Mouse (Mus musculus): Measurements from ENCODE around the gene Gm10722. TPM values are rescaled to one million over a fixed set of nuclear protein-coding genes. Genes with fewer than 3 reads are reported as not detected.
"Not testable (repeated sequence)": the region's sequence is repeated elsewhere in the genome, so short reads cannot be mapped to it uniquely, and the experiment has no call there.

Gm10722 gene
- polyA plus RNA-seq, 1 experiment from 2014 or later, result not detected

GRCm38 (mm10) chr9:3036577-3036976, 35.9 kb downstream of the Gm10722 start, which contains the start of gene Gm10715:
Gene Gm10715 (plus strand): TSS chr9:3036877.
- H3K27ac ChIP-seq (ENCODE audit: low read depth, low read length); H3K4me2 ChIP-seq (replicated peaks; ENCODE audit: low read depth); H3K9me3 ChIP-seq (ENCODE audit: control insufficient read depth); H3K36me3 ChIP-seq (ENCODE audit: control insufficient read depth, insufficient read depth); H3K4me1 ChIP-seq (replicated peaks; ENCODE audit: control insufficient read depth, insufficient read depth, low read length); H3K4me3 ChIP-seq (ENCODE audit: low read depth, low read length); H3K9ac ChIP-seq (ENCODE audit: low read depth, low read length); ATAC-seq; H3K27me3 ChIP-seq (replicated peaks; ENCODE audit: control insufficient read depth, insufficient read depth, low read length): not testable (repeated sequence)
- 68% methylated on average over 6 of the region's 8 CpGs for WGBS

- H3K27ac ChIP-seq (ENCODE audit: low read depth, low read length); H3K4me1 ChIP-seq (replicated peaks; ENCODE audit: control insufficient read depth, insufficient read depth, low read length); H3K9ac ChIP-seq (ENCODE audit: low read depth, low read length); H3K27me3 ChIP-seq (replicated peaks; ENCODE audit: control insufficient read depth, insufficient read depth, low read length); ATAC-seq; H3K4me3 ChIP-seq (ENCODE audit: low read depth, low read length); H3K4me2 ChIP-seq (replicated peaks; ENCODE audit: low read depth); H3K36me3 ChIP-seq (ENCODE audit: control insufficient read depth, insufficient read depth); H3K9me3 ChIP-seq (ENCODE audit: control insufficient read depth): not testable (repeated sequence)
- 62% methylated on average over 4 of the region's 4 CpGs for WGBS
These were observed 37.4 kb downstream of the Gm10722 start for GRCm38 (mm10) chr9:3038161-3038560.

Small RNA genes within 50 kb of the gene (microRNA-seq; reads per million reads assigned to microRNA genes)
- not detected for gene Mir101c

Other genes starting within 250 kb of the Gm10722 start
- not detected in 2 replicates for gene Gm11168, start 2.4 kb downstream of the Gm10722 start, polyA plus RNA-seq (2015; fragmentation: Nextera tagmentation; extraction: Ambion mirVana)
- gene Gm10721, start 12.2 kb downstream of the Gm10722 start, polyA plus RNA-seq (2015; fragmentation: Nextera tagmentation; extraction: Ambion mirVana), result not detected in 2 replicates
- not detected in 2 replicates for gene Gm10720, start 14.7 kb downstream of the Gm10722 start, polyA plus RNA-seq (2015; fragmentation: Nextera tagmentation; extraction: Ambion mirVana)
- gene Gm10719, start 16.5 kb downstream of the Gm10722 start, polyA plus RNA-seq (2015; fragmentation: Nextera tagmentation; extraction: Ambion mirVana), result 0.50 TPM in 1 of 2 replicates, not detected in the other
- gene Gm10718, start 22.6 kb downstream of the Gm10722 start, polyA plus RNA-seq (2015; fragmentation: Nextera tagmentation; extraction: Ambion mirVana), result 0.41 and 0.43 TPM in 2 replicates
- 0.25 and 0.29 TPM in 2 replicates for gene Gm10717, start 24.5 kb downstream of the Gm10722 start, polyA plus RNA-seq (2015; fragmentation: Nextera tagmentation; extraction: Ambion mirVana)
- gene Gm17535, start 33.7 kb downstream of the Gm10722 start, polyA plus RNA-seq (2015; fragmentation: Nextera tagmentation; extraction: Ambion mirVana), result not detected in 2 replicates
- gene Gm10715, start 36.0 kb downstream of the Gm10722 start, polyA plus RNA-seq (2015; fragmentation: Nextera tagmentation; extraction: Ambion mirVana), result not detected in 2 replicates

Data from intestine, postnatal 0 days (tissue).